Mouse (Mus musculus): ENCODE measurements around the gene Actl11.

GRCm38 (mm10) chr9:107959896-107960295, 31.6 kb downstream of the Actl11 start:
- no peak for TF ChIP-seq CTCF (IDR thresholded peaks at IDR 0.05; ENCODE audit: low read depth, low read length)
- no peak for TF ChIP-seq POLR2A (IDR thresholded peaks at IDR 0.05; ENCODE audit: extremely low read depth, insufficient read depth, low read length)
